Mouse (Mus musculus) heart, embryonic 15.5 days (tissue): ENCODE data around the gene D630045J12Rik. TPM values are rescaled to one million over a fixed set of nuclear protein-coding genes. Genes with fewer than 3 reads are reported as not detected.

Source experiments
- ATAC-seq: fragments of 200-750 bp; cut with Nextera tagmentation; replicated peaks from 2 replicates; pipeline ENCODE4 v1.8.0; 2017; ENCODE audit warnings: low read depth, moderate TSS enrichment; ENCODE audit not compliant: insufficient number of reproducible peaks, insufficient read depth, low FRiP score
- H3K27ac ChIP-seq: fragments of 300-500 bp; sonication (generic); 2 replicates; pipeline ENCODE4 v1.5.1; 2015; ENCODE audit warnings: mild to moderate bottlenecking, inconsistent platforms
- H3K27me3 ChIP-seq: fragments of 300-500 bp; sonication (generic); 2 replicates; pipeline ENCODE4 v1.6.1; 2015; ENCODE audit warnings: inconsistent platforms
- H3K36me3 ChIP-seq: fragments of 300-500 bp; sonication (generic); 2 replicates; pipeline ENCODE4 v1.6.1; 2015; ENCODE audit warnings: mild to moderate bottlenecking, inconsistent platforms
- H3K4me1 ChIP-seq: fragments of 300-500 bp; sonication (generic); replicated peaks from 2 replicates; pipeline ENCODE4 v1.6.1; 2015; ENCODE audit warnings: inconsistent platforms
- H3K4me2 ChIP-seq: fragments of 300-500 bp; sonication (generic); 2 replicates; pipeline ENCODE4 v1.6.1; 2015; ENCODE audit warnings: inconsistent platforms, mild to moderate bottlenecking, moderate library complexity
- H3K4me3 ChIP-seq: fragments of 300-500 bp; sonication (generic); 2 replicates; pipeline ENCODE4 v1.5.1; 2015; ENCODE audit warnings: mild to moderate bottlenecking, inconsistent platforms
- H3K9ac ChIP-seq: fragments of 300-500 bp; sonication (generic); 2 replicates; pipeline ENCODE4 v1.6.1; 2015; ENCODE audit warnings: mild to moderate bottlenecking, inconsistent platforms
- H3K9me3 ChIP-seq: fragments of 300-500 bp; sonication (generic); replicated peaks from 2 replicates; pipeline ENCODE4 v1.6.1; 2016; ENCODE audit warnings: inconsistent platforms
- WGBS: fragments of 180-500 bp; shearing (Covaris S2); methylation state at CpG from one replicate; pipeline ENCODE4 v1.1.7; 2015; ENCODE audit warnings: mixed read lengths; 5-methylcytosine and 5-hydroxymethylcytosine counted together
- polyA plus RNA-seq: library from polyadenylated mRNA; unstranded; fragments of >200 nt; fragmentation: Nextera tagmentation; extraction: Ambion mirVana; gene quantifications from 2 replicates; pipeline ENCODE4 v1.2.1, GENCODE M21; 2015

D630045J12Rik gene
- 1.1 and 2.4 TPM in 2 replicates for polyA plus RNA-seq

DNA sequence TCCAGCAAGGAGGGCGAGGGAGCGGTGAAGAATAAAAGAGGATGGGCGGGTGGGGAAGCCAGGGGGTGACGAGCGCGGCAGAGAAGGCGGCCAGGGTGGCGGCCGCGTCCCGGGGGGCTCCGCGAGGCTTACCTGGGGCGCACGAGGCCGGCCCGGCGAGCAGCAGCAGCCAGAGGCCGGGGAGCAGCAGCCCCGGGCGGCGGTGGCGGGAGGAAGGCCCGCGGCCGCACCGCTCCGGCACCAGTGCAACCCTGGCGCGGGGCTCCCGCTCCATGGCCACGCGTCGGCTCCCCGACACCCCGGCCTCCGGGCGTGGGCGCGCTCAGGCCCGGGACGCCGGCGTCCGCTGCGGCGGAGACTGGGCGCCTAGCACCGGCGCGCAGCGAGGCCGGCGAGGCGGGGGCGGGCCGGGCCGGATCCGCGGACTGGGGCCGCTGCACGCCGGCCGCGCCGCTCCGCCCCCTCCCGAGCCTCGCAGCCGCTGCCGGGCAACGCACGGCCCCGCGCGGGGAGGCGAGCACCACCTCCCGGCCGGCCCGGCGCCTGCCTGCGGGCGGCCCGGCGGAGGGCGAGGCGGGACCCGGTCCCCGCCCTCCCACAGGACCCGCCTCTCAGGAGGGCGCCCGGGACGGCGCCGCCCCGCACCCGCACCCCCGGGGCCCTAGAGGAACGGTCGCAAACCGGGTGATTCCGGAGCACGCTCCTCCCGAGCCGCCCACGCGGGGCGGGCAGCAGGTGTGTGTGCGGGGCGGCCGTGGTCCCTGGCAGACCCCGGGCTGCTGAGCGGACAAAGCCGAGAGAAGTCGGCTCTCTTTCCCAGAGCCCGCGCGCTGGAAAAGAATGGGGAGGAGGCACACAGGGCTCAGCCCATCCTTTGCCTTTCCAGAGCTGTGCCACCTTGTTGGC lies at the start of gene D630045J12Rik:
Gene D630045J12Rik (minus strand): TSS at position 274 of the 906 bp plus-strand sequence.
- peaks cover 12% of the 10 kb centered on the region for H3K4me1 ChIP-seq
- peak within 1 kb of the TSS; percentile 62 for H3K27ac ChIP-seq
- peak within 1 kb of the TSS; percentile 97 for H3K4me2 ChIP-seq
- H3K4me3 ChIP-seq: peak within 1 kb of the TSS; percentile 92
- H3K9me3 ChIP-seq: no peaks in the 10 kb centered on the region
- peak; percentile 95 for ATAC-seq
- H3K9ac ChIP-seq: peak within 1 kb of the TSS; percentile 90
- no peaks in the 10 kb centered on the region for H3K36me3 ChIP-seq
- WGBS: under 1% methylated on average over 87 of the region's 118 CpGs
- no peaks in the 10 kb centered on the region for H3K27me3 ChIP-seq

DNA sequence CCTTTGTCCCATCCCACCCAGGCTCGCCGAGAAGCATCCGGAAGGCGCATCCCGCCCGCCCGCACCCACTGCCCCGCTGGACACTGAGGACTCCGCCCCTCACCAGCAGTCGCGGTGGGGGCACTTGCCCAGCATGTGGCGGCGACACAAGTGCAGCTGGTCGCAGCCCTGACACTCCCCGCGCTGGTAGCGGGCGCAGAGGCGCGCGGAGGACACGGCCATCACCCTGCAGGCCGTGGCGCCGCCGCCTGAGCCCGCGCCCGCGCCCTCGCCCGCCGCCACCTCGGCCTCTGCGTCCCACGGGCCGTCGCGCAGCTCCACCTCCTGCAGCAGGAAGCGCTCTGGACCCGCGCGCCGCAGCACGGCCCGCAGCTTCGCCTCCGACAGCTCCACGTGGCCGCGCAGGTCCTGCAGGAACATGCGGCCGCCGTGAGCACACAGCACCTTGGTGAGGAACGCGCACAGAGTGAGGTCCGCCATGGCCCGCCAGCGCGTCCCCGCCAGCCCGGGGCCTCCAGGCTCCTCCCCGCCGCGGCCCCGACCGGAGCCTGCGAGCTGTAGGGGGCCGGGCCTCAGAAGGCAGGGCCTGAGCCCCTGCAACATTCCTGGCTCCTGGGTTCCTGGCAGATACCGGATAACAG lies 45.1 kb upstream of the D630045J12Rik start, which contains the start of gene Zc3hav1l:
Gene Zc3hav1l (minus strand): TSS at position 499 of the 641 bp plus-strand sequence.
- under 1% methylated on average over 70 of the region's 70 CpGs for WGBS
- ATAC-seq: peak; percentile 98
- Histone ChIP-seq H3K4me2 (peak within 1 kb of the TSS; percentile 69), H3K9ac (peak within 1 kb of the TSS; percentile 80), H3K27me3 (no peaks in the 10 kb centered on the region), H3K27ac (peak within 1 kb of the TSS; percentile 92), H3K9me3 (no peaks in the 10 kb centered on the region), H3K4me1 (peaks cover 11% of the 10 kb centered on the region), H3K4me3 (peak within 1 kb of the TSS; percentile 65), H3K36me3 (peaks cover 32% of the 10 kb centered on the region)

DNA sequence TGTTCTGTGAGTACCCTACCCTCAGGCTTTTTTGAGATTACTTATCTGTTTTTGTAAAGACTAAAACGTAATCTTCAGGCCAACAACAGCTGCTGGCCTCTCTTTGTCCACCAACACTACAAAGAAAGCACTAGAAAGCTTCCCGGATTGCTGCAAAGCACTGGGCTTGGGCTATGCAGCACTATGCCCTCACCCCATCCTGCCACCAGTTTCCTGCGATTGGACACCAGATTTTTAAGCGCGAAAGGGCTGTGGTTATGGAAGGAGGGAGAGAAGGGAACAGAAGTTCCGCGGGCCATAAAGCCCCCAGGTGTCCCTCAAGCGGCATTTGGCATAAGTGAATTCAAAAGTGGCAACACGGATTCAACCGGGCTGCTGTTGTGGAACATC lies 44.4 kb upstream of the D630045J12Rik start:
- Histone ChIP-seq H3K4me2 (peak overlapping the region; percentile 69), H3K9me3 (no peaks in the 10 kb centered on the region), H3K36me3 (peaks cover 35% of the 10 kb centered on the region), H3K4me3 (peak overlapping the region; percentile 65), H3K27ac (peak overlapping the region; percentile 92), H3K9ac (peak overlapping the region; percentile 80), H3K27me3 (no peaks in the 10 kb centered on the region), H3K4me1 (peaks cover 11% of the 10 kb centered on the region)
- 0% methylated on average over 10 of the region's 10 CpGs for WGBS
- ATAC-seq: no peak

DNA sequence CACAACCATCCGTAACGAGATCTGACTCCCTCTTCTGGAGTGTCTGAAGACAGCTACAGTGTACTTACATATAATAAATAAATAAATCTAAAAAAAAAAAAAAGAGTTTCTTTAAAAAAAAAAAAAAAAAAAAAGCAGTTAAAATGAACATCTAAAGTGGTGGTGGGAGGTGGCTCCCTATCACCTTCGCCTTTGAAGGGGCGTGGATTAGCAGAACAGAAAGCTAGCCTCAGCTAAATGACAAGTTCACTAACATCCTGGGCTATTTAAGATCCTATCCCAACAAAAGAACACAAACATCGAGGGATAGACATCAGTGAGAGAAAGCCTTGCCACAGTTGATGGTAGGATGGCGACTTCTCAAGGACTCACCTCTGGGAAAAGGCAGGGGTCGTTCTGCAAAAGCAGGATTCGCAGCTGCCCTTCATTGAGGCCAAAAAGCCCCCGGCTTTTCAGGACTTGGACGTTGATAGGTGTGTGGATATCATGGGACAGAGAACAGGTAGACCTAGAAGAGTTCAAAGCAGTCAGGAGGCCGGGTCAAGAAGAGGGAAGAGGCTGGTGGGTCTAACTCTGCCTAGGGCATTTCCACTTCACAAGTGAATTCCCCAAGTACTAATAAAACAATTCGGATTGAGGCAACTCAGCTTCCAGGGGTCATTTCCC lies 43.9 kb upstream of the D630045J12Rik start:
- WGBS: 42% methylated on average over 12 of the region's 12 CpGs
- no peak for ATAC-seq
- H3K4me3 ChIP-seq: peak overlapping the region; percentile 65

DNA sequence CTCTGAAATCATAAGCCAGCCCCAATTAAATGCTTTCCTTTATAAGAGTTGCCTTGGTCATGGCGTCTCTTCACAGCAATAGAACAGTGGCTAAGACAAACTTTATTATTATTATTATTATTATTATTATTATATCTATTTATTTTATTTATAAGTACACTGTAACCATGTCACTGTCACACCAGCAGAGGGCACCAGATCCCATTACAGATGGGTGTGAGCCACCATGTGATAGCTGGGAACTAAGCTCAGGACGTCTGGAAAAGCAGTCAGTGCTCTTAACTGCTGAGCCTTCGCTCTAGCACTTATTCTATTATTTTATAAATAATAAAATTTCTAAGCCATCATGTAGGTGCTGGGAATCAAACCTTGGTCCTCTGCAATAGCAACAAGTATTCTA lies 39.9 kb upstream of the D630045J12Rik start:
- peaks cover 7% of the 10 kb centered on the region for H3K4me1 ChIP-seq
- H3K27ac ChIP-seq: no peak overlapping the region
- H3K4me3 ChIP-seq: no peak overlapping the region
- no peaks in the 10 kb centered on the region for H3K9me3 ChIP-seq
- peaks cover 71% of the 10 kb centered on the region for H3K36me3 ChIP-seq
- no peak overlapping the region for H3K4me2 ChIP-seq
- 73% methylated on average over 3 of the region's 3 CpGs for WGBS
- H3K27me3 ChIP-seq: no peaks in the 10 kb centered on the region
- no peak for ATAC-seq
- no peak overlapping the region for H3K9ac ChIP-seq

More for the DNA sequence above, 43.9 kb upstream of the D630045J12Rik start:
- peak overlapping the region; percentile 92 for H3K27ac ChIP-seq
- peak overlapping the region; percentile 69 for H3K4me2 ChIP-seq
- no peaks in the 10 kb centered on the region for H3K27me3 ChIP-seq
- H3K4me1 ChIP-seq: peaks cover 11% of the 10 kb centered on the region
- peak overlapping the region; percentile 80 for H3K9ac ChIP-seq
- H3K9me3 ChIP-seq: no peaks in the 10 kb centered on the region
- H3K36me3 ChIP-seq: peaks cover 40% of the 10 kb centered on the region

DNA sequence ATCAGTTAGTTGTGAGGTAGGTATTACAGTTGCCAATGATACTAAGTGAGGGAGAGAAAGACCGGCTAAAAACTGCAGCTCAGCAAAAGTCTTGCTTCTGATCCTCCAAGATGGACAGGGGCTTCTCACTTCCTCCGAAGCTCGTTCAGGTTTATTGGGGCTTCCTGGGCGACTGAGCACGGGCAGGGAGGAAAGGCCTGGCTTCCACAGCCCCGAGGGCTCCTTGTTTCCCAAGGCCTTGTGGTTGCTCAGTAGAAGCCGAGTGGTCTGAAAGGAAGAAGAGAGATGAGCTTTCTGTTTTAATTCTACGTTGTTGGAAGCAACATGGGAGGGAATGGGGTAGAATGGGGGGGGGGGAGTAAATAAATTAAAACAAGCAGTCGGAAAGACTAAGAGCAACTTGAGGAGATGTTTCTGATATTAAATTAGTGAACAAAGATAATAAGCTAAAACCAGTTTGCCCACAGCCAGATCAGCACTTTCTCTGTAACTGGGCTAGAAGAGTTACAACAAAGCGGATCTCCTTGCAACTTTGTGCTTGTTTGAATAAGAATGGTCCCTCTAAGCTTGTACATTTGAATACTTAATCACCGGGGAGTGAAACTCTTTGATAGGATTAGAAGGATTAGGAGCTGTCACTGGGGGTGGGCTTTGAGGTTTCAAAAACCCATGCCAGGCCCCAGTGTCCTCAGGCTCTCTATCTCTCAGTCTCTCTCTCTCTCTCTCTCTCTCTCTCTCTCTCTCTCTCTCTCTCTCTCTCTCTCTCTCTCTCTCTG lies 39.2 kb upstream of the D630045J12Rik start:
- no peaks in the 10 kb centered on the region for H3K9me3 ChIP-seq
- H3K27ac ChIP-seq: no peak overlapping the region
- no peaks in the 10 kb centered on the region for H3K27me3 ChIP-seq
- H3K4me1 ChIP-seq: peaks cover 5% of the 10 kb centered on the region
- H3K9ac ChIP-seq: no peak overlapping the region
- H3K36me3 ChIP-seq: peaks cover 77% of the 10 kb centered on the region
- H3K4me3 ChIP-seq: no peak overlapping the region
- WGBS: 68% methylated on average over 11 of the region's 11 CpGs
- no peak for ATAC-seq
- no peak overlapping the region for H3K4me2 ChIP-seq

DNA sequence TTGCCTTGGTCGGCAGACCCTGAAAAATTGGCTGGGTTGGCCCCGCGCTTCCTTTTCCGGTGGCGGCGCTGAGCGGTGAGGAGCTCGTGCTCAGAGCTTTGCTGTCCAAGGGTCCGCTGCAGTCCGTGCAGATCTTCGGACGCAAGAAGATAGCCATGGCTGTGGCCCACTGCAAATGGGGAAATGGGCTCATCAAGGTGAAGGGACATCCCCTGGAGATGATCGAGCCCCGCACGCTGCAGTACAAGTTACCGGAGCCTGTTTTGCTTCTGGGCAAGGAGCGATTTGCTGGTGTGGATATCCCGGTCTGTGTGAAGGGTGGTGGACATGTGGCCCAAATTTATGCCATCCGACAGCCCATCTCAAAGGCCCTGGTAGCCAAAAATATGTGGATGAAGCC lies 30.6 kb upstream of the D630045J12Rik start:
- Histone ChIP-seq H3K27me3 (no peaks in the 10 kb centered on the region), H3K4me2 (no peak overlapping the region), H3K27ac (no peak overlapping the region), H3K4me3 (no peak overlapping the region), H3K4me1 (no peaks in the 10 kb centered on the region), H3K9me3 (0 out of 2 replicates have a peak, but pooled peaks cover 4% of the 10 kb centered on the region), H3K9ac (no peak overlapping the region), H3K36me3 (peaks cover 57% of the 10 kb centered on the region)
- WGBS: 98% methylated on average over 19 of the region's 19 CpGs
- ATAC-seq: no peak

DNA sequence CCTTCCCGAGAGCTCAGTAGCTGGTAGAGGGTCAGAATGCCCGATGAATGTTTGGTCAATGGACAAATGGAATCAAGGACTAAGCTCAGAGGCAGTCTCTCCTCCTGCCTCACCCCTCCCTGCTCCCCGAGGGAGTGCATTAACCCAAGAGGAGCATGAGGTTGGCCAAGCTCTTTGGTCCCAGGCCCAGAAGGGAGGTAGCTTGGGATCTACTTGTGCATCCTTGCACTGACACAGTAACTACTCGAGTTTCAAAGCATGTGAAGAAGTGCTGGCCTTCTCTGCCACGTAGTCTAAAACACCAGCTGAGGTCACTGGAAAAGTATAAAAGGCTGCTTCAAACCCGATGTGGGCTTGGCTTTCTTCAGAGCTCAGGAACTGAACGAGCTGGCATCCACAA lies 10.7 kb upstream of the D630045J12Rik start:
- no peaks in the 10 kb centered on the region for H3K27me3 ChIP-seq
- H3K4me3 ChIP-seq: no peak overlapping the region
- no peaks in the 10 kb centered on the region for H3K36me3 ChIP-seq
- H3K9me3 ChIP-seq: no peaks in the 10 kb centered on the region
- 67% methylated on average over 7 of the region's 7 CpGs for WGBS
- ATAC-seq: no peak
- no peak overlapping the region for H3K4me2 ChIP-seq
- no peak overlapping the region for H3K9ac ChIP-seq
- H3K27ac ChIP-seq: no peak overlapping the region
- 0 out of 2 replicates have a peak, but pooled peaks cover 3% of the 10 kb centered on the region for H3K4me1 ChIP-seq

DNA sequence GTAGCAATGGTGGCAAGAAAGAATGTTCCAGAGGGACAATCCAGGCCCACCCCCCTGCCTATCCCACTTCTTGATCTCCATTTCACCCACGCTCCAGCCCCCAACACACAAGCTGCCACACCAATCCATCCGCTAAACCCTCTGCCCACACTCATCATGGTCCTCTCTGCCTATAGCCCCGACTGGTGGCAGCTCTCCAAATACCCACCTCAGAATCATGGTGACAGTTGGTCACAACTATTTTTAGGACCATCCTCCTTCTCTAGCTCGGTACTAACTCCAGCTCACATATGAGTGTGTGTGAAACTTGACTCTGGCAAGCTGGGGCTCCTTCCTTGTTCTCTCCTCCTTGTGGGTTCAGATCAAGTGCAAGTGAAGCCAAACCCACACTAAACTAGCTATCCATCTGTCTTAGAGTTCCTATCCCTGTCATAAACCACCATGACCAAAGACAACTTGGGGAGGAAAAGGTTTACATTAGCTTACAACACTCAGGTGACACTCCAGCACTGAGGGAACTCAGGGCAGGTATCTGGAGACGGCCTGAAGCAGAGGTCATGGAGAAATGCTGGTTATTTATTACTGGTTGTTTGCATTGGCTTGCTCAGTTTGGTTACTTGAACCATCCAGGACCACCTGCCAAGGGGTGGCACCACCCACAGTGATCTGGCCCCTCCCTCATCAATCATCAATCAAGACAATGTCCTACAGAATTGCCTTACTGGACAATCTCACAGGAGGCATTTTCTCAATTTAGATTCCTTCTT lies 9.8 kb upstream of the D630045J12Rik start:
- Histone ChIP-seq H3K4me2 (no peak overlapping the region), H3K9ac (no peak overlapping the region), H3K27me3 (no peaks in the 10 kb centered on the region), H3K9me3 (no peaks in the 10 kb centered on the region), H3K4me1 (0 out of 2 replicates have a peak, but pooled peaks cover 3% of the 10 kb centered on the region), H3K27ac (no peak overlapping the region), H3K36me3 (no peaks in the 10 kb centered on the region), H3K4me3 (no peak overlapping the region)
- WGBS: 53% methylated on average over 5 of the region's 5 CpGs
- ATAC-seq: no peak

DNA sequence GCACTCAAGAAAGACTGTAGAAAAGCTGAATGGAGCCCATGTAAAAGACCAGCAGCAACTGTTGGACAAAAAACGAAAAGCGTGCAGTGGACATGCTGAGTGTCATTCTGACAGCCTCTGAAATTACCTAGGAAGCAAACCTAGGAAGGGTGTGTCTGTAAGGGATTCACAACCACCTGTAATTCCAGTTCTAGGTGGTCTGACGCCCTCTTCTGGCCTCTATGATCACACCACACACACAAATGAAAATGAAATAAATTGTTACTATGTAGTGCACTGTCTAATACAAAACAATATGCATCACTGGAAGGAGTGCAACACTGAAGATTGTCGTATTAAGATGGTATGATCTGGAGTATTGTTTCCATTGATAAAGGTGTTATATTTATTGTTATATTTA lies 8.1 kb upstream of the D630045J12Rik start:
- Histone ChIP-seq H3K9me3 (no peaks in the 10 kb centered on the region), H3K9ac (no peak overlapping the region), H3K36me3 (no peaks in the 10 kb centered on the region), H3K4me3 (no peak overlapping the region), H3K27me3 (no peaks in the 10 kb centered on the region), H3K4me1 (0 out of 2 replicates have a peak, but pooled peaks cover 3% of the 10 kb centered on the region), H3K4me2 (no peak overlapping the region), H3K27ac (no peak overlapping the region)
- ATAC-seq: no peak
- WGBS: 65% methylated on average over 4 of the region's 4 CpGs
